Mouse (Mus musculus) NIH3T3 (cell line): ENCODE results near the gene Efl1.

Source experiments
- DNase-seq: peaks from one replicate; pipeline ENCODE4 v3.0.0-alpha.2; 2012; ENCODE audit warnings: low read depth

Efl1 gene

GRCm38 (mm10) chr7:82648353-82649080, at the start of gene Efl1, which contains the start of gene Saxo2:
TSS of gene Efl1 (plus strand) at chr7:82648614.
TSS of gene Saxo2 (minus strand) at chr7:82648528.
- peak; percentile 95 for DNase-seq

- DNase-seq, result no peak
Measured at GRCm38 (mm10) chr7:82602008-82602407, 46.4 kb upstream of the Efl1 start.

GRCm38 (mm10) chr7:82605425-82605824, 43.0 kb upstream of the Efl1 start:
- no peak for DNase-seq

GRCm38 (mm10) chr7:82609629-82610028, 38.8 kb upstream of the Efl1 start:
- peak; percentile 71 for DNase-seq

GRCm38 (mm10) chr7:82625342-82625741, 23.1 kb upstream of the Efl1 start:
- DNase-seq, result peak; percentile 81

GRCm38 (mm10) chr7:82647183-82647582, 1.2 kb upstream of the Efl1 start:
- no peak for DNase-seq

GRCm38 (mm10) chr7:82647909-82648308, 505 bp upstream of the Efl1 start:
- DNase-seq, result peak; percentile 10

GRCm38 (mm10) chr7:82649081-82649445, 649 bp downstream of the Efl1 start:
- DNase-seq, result peak; percentile 66

GRCm38 (mm10) chr7:82664604-82665003, 16.2 kb downstream of the Efl1 start:
- peak; percentile 82 for DNase-seq

- no peak for DNase-seq
Measured at GRCm38 (mm10) chr7:82676001-82676400, 27.6 kb downstream of the Efl1 start.

- DNase-seq, result peak; percentile 62
Measured at GRCm38 (mm10) chr7:82676834-82677233, 28.4 kb downstream of the Efl1 start.

GRCm38 (mm10) chr7:82679901-82680300, 31.5 kb downstream of the Efl1 start:
- DNase-seq, result peak; percentile 71

GRCm38 (mm10) chr7:82688736-82689135, 40.3 kb downstream of the Efl1 start:
- DNase-seq, result peak; percentile 92

- no peak for DNase-seq
Measured at GRCm38 (mm10) chr7:82691021-82691738, 42.8 kb downstream of the Efl1 start.

- peak; percentile 16 for DNase-seq
Measured at GRCm38 (mm10) chr7:82697668-82698067, 49.3 kb downstream of the Efl1 start.

GRCm38 (mm10) chr7:82698968-82699367, 50.6 kb downstream of the Efl1 start:
- DNase-seq, result no peak

- DNase-seq, result no peak
Measured at GRCm38 (mm10) chr7:82702384-82703343, 54.2 kb downstream of the Efl1 start.

- no peak for DNase-seq
Measured at GRCm38 (mm10) chr7:82709172-82709571, 60.8 kb downstream of the Efl1 start.

GRCm38 (mm10) chr7:82715210-82715911, 66.9 kb downstream of the Efl1 start:
- peak; percentile 80 for DNase-seq

GRCm38 (mm10) chr7:82715912-82716601, 67.6 kb downstream of the Efl1 start:
- DNase-seq, result no peak

GRCm38 (mm10) chr7:82719285-82719684, 70.9 kb downstream of the Efl1 start:
- peak; percentile 43 for DNase-seq
